Mouse (Mus musculus) forebrain, embryonic 12.5 days (tissue): ENCODE results near the gene Rell1. TPM values are rescaled to one million over a fixed set of nuclear protein-coding genes. Genes with fewer than 3 reads are reported as not detected.
"Not testable (repeated sequence)": the region's sequence is repeated elsewhere in the genome, so short reads cannot be mapped to it uniquely, and the experiment has no call there.

Experiments used
- ATAC-seq: fragments of 200-750 bp; cut with Nextera tagmentation; 2 replicates; pipeline ENCODE4 v1.8.0; 2017; ENCODE audit warnings: moderate TSS enrichment; ENCODE audit not compliant: low FRiP score
- H3K27ac ChIP-seq: fragments of 300-500 bp; sonication (generic); 2 replicates; pipeline ENCODE4 v1.5.1; 2016; ENCODE audit warnings: mild to moderate bottlenecking
- H3K27me3 ChIP-seq: fragments of 300-500 bp; sonication (generic); 2 replicates; pipeline ENCODE4 v1.6.1; 2016; ENCODE audit warnings: mild to moderate bottlenecking
- H3K36me3 ChIP-seq: fragments of 300-500 bp; sonication (generic); replicated peaks from 2 replicates; pipeline ENCODE4 v1.6.1; 2016; ENCODE audit warnings: mild to moderate bottlenecking
- H3K4me1 ChIP-seq: fragments of 300-500 bp; sonication (generic); 2 replicates; pipeline ENCODE4 v1.6.1; 2016
- H3K4me2 ChIP-seq: fragments of 300-500 bp; sonication (generic); 2 replicates; pipeline ENCODE4 v1.6.1; 2016; ENCODE audit warnings: mild to moderate bottlenecking, moderate library complexity
- H3K4me3 ChIP-seq: fragments of 300-500 bp; sonication (generic); replicated peaks from 2 replicates; pipeline ENCODE4 v1.5.1; 2016; ENCODE audit warnings: mild to moderate bottlenecking
- H3K9ac ChIP-seq: fragments of 300-500 bp; sonication (generic); 2 replicates; pipeline ENCODE4 v1.6.1; 2016; ENCODE audit warnings: mild to moderate bottlenecking
- H3K9me3 ChIP-seq: fragments of 300-500 bp; sonication (generic); 2 replicates; pipeline ENCODE4 v1.6.1; 2016
- WGBS: fragments of 180-500 bp; shearing (Covaris S2); methylation state at CpG from one replicate; pipeline ENCODE4 v1.1.7; 2016; 5-methylcytosine and 5-hydroxymethylcytosine counted together
- polyA plus RNA-seq: library from polyadenylated mRNA; unstranded; fragments of >200 nt; fragmentation: Nextera tagmentation; extraction: Ambion mirVana; gene quantifications from 2 replicates; pipeline ENCODE4 v1.2.1, GENCODE M21; 2016

The Rell1 gene
- polyA plus RNA-seq, 1 experiment from 2014 or later = 15.8 TPM

DNA sequence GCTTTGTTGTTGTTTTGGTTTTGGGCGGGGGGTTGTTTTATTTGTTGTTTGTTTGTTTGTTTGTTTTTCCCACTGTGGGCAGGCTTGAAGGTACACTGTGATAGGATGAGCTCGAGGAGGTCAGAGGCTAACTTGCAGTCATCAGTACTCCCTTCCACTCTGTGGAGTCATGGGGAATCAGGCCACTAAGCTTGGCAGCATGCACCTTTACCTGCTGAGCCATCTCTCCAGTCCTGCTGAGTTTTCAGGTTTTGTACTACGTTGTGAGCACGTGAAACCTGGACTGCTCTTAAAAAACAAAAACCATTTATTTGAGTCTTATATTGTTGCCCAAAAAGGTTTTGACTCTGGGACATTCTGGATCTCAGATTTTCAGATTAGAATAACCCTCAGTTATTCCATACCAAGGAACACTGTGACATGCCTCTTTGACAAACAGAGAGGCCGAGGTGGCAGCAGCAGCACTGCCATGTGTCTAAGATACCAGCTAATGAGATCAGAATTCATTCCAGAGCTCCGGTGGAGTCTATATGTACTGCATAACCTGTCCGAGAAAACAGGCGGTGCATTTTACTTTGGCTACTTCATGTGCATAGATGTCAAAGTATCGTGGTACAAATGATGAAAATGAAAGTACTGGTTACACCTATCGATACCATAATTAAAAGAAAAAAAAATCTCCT is 52.1 kb downstream of the Rell1 start:
- Histone ChIP-seq H3K4me2 (no peak overlapping the region), H3K4me3 (no peak overlapping the region), H3K27ac (no peak overlapping the region), H3K9me3 (no peaks in the 10 kb centered on the region), H3K36me3 (no peaks in the 10 kb centered on the region), H3K4me1 (0 out of 2 replicates have a peak, but pooled peaks cover 2% of the 10 kb centered on the region), H3K27me3 (no peaks in the 10 kb centered on the region), H3K9ac (no peak overlapping the region)
- ATAC-seq = no peak
- 90% methylated on average over 10 of the region's 10 CpGs for WGBS

DNA sequence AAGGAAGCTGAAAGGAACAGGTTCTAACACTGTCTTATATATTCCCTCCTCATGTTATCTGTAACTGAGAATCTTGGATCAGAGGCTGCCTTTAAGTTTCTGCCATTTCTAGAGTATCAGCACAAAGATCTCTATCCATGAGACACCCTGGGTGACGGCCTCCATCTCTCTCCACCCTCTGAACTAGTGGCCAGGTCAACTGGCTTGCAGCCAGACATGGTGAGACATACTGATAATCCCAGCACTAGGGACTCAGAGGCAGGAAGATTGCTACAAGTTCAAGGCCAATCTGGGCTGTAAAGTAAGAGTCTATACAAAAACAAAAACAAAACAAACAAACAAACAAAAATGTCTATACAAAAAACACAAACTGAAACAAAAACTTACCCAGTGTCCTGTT is 53.8 kb downstream of the Rell1 start:
- H3K27me3 ChIP-seq = no peaks in the 10 kb centered on the region
- 83% methylated on average over 1 of the region's 1 CpGs for WGBS
- H3K4me3 ChIP-seq = no peak overlapping the region
- H3K27ac ChIP-seq = no peak overlapping the region
- H3K4me1 ChIP-seq = no peaks in the 10 kb centered on the region
- H3K9me3 ChIP-seq = no peaks in the 10 kb centered on the region
- no peak overlapping the region for H3K4me2 ChIP-seq
- ATAC-seq = no peak
- H3K36me3 ChIP-seq = no peaks in the 10 kb centered on the region
- no peak overlapping the region for H3K9ac ChIP-seq

DNA sequence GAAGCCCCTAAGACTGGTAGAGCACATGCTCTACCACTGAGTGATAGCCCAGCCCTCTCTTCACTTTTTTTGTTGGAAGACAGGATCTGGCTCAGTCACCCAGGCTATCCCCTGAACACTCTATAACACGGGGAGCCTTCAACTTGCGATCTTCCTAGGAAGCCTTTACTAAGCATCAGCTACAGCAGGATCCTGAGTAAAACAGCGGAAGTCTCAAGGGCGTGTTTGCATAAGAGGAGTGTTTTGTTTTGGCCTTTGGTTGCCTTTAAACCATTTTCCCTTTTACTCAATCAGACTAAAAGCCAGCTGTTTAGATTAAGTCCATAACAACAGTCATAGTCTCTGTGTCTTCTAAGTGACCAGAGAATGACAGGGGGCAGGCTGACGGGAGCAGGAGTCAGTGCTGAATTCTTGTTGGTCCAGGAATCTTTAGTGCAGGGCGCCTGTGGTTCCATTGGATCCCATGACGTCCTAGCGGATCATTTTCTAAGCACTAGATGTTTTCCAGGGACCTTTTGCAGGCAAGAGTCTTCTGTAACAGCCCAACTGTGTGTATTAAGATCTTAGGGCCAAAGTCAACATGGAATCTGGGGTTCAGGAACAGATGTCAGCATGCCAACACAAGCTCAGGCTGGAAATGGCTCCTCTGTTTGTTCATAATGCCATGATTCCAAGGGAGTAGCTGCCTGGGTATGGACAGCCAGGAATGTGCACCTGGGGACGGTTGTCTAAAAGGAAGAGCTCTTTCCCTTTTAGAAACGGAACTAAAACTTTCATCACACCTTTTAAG is 58.3 kb downstream of the Rell1 start:
- Histone ChIP-seq H3K9ac (no peak overlapping the region), H3K27ac (no peak overlapping the region), H3K27me3 (no peaks in the 10 kb centered on the region), H3K9me3 (no peaks in the 10 kb centered on the region), H3K4me1 (no peaks in the 10 kb centered on the region), H3K4me2 (no peak overlapping the region), H3K36me3 (no peaks in the 10 kb centered on the region), H3K4me3 (no peak overlapping the region)
- WGBS = 91% methylated on average over 10 of the region's 10 CpGs
- ATAC-seq = no peak

DNA sequence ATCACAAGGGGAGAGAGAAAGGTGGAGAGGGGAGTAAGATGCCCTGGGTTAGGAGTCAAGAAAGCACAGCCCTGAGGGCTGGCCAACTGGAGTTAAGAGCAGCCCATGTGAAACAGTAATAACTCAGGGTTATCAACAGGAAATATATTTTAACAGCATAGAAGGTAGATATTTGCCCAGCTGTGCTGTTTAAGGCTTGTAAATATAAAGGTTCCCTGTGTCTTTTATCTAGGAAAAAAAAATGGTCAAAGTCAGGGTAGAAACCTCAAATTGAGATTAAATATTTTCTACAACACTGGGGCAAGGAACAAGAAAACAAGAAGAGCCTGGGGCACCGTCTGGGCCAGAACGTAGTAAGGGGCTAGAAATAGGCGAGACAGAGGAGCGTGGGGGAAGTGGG is 61.2 kb downstream of the Rell1 start:
- H3K4me3 ChIP-seq = no peak overlapping the region
- WGBS = 78% methylated on average over 4 of the region's 4 CpGs
- no peak overlapping the region for H3K4me2 ChIP-seq
- H3K36me3 ChIP-seq = no peaks in the 10 kb centered on the region
- H3K27me3 ChIP-seq = no peaks in the 10 kb centered on the region
- no peak overlapping the region for H3K9ac ChIP-seq
- no peaks in the 10 kb centered on the region for H3K9me3 ChIP-seq
- no peaks in the 10 kb centered on the region for H3K4me1 ChIP-seq
- ATAC-seq = no peak
- no peak overlapping the region for H3K27ac ChIP-seq

DNA sequence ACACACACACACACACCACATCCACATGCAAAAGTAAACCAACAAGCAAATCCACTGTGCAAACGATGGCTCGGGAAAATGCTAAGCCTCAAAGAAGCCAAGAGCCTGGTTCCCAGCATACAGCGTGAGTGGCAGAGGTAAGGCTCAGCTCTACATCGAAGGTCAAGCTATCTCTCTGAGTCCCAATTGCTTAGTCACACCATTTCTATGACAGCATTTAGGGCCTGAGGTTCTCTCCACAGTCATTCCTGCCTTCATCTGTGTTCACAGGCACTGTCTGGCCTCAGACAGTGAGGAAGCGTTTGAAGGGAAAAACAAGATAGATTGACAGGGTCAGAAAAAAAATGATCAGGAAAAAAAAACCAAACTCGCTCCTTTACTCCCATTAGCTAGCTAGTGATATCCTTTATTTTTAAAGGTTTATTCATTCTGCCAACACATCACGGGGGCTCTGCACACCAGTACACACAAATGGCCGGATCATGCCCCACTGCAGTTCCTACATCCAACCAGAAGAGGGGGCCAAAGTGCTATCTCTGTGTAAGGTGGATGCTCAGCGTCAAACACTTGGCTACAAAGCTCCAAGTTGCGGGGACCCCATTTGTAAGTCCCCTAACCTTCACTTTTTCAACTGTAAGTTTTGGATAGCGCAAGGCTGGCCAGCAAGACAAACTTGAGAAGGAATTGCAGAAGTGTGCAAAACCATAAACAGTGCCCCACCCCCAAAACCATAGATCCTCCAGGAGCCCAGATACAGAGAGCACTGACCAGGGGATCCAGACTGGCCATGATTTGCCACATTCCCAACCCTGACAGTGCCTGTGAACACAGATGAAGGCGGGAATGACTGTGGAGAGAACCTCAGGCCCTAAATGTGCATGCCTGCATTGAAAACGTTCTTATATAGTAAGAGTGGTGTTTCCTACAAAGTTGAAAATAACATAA is 62.3 kb downstream of the Rell1 start:
- Histone ChIP-seq H3K27me3 (no peaks in the 10 kb centered on the region), H3K4me3 (no peak overlapping the region), H3K27ac (no peak overlapping the region), H3K9me3 (no peaks in the 10 kb centered on the region), H3K36me3 (no peaks in the 10 kb centered on the region), H3K9ac (no peak overlapping the region), H3K4me2 (no peak overlapping the region), H3K4me1 (no peaks in the 10 kb centered on the region)
- 42% methylated on average over 13 of the region's 13 CpGs for WGBS
- ATAC-seq = peak; percentile 72; the same call in 1 of the 2 replicates

DNA sequence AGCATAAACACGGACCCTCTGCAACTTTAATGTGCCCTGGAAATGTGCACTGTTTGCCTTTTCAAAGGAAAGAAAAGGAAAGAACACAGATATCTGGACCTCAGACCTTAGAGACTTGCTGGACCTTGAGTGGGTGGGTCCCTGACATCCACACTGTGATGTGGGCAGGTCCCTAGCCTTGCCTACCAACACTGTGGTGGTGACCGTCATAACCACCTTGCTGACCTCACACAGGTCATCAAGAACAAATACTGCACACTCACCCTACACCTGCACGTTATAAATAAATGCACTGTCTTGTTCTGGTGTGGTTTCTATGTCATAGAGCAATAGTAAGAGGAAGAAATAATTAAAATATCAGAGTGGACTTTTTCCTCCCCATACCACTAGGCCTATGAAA is 65.4 kb downstream of the Rell1 start:
- H3K9ac ChIP-seq = no peak overlapping the region
- H3K27ac ChIP-seq = no peak overlapping the region
- H3K4me2 ChIP-seq = no peak overlapping the region
- no peaks in the 10 kb centered on the region for H3K9me3 ChIP-seq
- no peak overlapping the region for H3K4me3 ChIP-seq
- no peaks in the 10 kb centered on the region for H3K4me1 ChIP-seq
- 88% methylated on average over 3 of the region's 3 CpGs for WGBS
- no peaks in the 10 kb centered on the region for H3K36me3 ChIP-seq
- ATAC-seq = no peak
- no peaks in the 10 kb centered on the region for H3K27me3 ChIP-seq

DNA sequence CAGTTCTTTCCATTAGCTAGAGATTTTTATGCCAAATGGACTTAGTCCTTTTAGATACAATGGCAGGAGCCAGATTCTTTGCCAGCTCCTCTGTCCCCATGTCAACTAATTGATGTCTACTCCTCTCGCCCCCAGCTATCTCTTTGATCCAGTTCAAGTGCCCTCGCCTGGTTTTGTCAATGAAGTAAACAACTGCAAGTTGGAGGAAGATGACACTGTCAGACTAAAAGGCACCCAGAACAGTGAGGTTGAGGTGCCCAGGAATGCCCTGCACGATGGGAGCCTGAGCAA is 70.9 kb downstream of the Rell1 start:
- H3K27ac ChIP-seq = no peak overlapping the region
- no peak for ATAC-seq
- H3K4me2 ChIP-seq = no peak overlapping the region
- H3K9me3 ChIP-seq = no peaks in the 10 kb centered on the region
- no peaks in the 10 kb centered on the region for H3K36me3 ChIP-seq
- WGBS = 87% methylated on average over 3 of the region's 3 CpGs
- H3K27me3 ChIP-seq = no peaks in the 10 kb centered on the region
- H3K4me3 ChIP-seq = no peak overlapping the region
- H3K9ac ChIP-seq = no peak overlapping the region
- H3K4me1 ChIP-seq = no peaks in the 10 kb centered on the region

DNA sequence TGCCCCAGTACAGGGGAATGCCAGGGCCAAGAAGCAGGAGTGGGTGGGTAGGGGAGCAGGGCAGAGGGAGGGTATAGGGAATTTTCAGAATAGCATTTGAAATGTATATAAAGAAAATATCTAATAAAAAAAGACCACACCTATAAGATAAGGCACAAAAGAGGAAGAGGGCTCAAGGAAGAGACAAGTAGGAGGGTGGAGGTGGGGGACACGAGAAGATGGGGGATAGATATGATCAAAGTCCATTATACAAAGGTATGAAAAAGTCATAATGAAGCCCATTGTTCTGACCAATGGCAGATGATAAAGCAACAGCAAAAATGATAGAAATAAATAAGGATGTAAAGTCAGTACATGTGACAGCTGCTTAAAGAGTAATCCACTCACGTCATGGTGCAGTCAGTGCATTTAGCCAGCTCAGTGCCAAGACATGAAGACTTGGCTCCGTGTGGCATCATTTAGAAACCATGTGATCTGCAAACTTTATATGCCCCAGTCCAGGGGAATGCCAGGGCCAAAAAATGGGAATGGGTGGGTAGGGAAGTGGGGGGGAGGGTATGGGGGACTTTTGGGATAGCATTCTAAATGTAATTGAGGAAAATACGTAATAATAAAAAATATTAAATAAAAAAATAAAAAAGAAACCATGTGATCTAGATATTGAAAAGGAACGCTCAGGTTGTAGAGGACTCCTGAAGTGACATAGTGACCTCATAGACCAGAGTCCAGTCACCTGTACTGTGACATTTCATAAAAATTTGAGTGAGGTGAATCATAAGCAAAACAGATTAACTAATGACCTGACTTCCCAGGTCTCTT is 71.5 kb downstream of the Rell1 start:
- 88% methylated on average over 5 of the region's 5 CpGs for WGBS
- H3K4me1 ChIP-seq, H3K36me3 ChIP-seq, H3K9ac ChIP-seq, H3K4me3 ChIP-seq, H3K27me3 ChIP-seq, H3K9me3 ChIP-seq, H3K27ac ChIP-seq, ATAC-seq, H3K4me2 ChIP-seq: not testable (repeated sequence)

GRCm38 (mm10) chr5:63891912-63892311 is 76.8 kb downstream of the Rell1 start:
- ATAC-seq = no peak
- Histone ChIP-seq H3K9me3 (no peaks in the 10 kb centered on the region), H3K4me3 (no peak overlapping the region), H3K27ac (no peak overlapping the region), H3K9ac (no peak overlapping the region), H3K27me3 (no peaks in the 10 kb centered on the region), H3K4me2 (no peak overlapping the region), H3K36me3 (no peaks in the 10 kb centered on the region), H3K4me1 (no peaks in the 10 kb centered on the region)
- 83% methylated on average over 6 of the region's 6 CpGs for WGBS

GRCm38 (mm10) chr5:63891241-63891640 is 77.5 kb downstream of the Rell1 start:
- H3K4me2 ChIP-seq = no peak overlapping the region
- no peaks in the 10 kb centered on the region for H3K4me1 ChIP-seq
- no peak overlapping the region for H3K4me3 ChIP-seq
- no peaks in the 10 kb centered on the region for H3K27me3 ChIP-seq
- no peaks in the 10 kb centered on the region for H3K36me3 ChIP-seq
- no peak overlapping the region for H3K9ac ChIP-seq
- 64% methylated on average over 4 of the region's 4 CpGs for WGBS
- no peak for ATAC-seq
- H3K9me3 ChIP-seq = no peaks in the 10 kb centered on the region
- H3K27ac ChIP-seq = no peak overlapping the region

DNA sequence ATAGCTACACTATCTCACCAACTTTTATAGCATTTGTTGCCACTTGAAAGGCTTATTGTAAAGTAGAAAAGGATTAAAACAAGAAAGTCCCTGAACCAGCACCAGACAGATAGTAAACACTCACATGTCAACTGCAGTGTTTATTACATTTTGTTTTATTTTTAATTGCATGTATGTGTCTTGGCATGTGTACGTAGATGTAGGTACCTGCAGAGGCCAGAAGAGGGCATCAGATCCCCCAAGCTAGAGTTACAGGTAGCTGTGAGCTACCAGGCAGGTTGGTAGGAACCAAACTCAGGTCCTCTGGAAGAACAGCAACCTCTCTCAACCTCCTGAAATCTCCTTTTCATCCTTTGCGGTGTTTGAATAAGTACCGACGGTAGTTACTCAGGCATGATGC is 81.6 kb downstream of the Rell1 start:
- H3K9ac ChIP-seq = no peak overlapping the region
- ATAC-seq = no peak
- no peak overlapping the region for H3K27ac ChIP-seq
- H3K4me2 ChIP-seq = no peak overlapping the region
- no peaks in the 10 kb centered on the region for H3K4me1 ChIP-seq
- no peaks in the 10 kb centered on the region for H3K9me3 ChIP-seq
- over 99% methylated on average over 4 of the region's 4 CpGs for WGBS
- no peaks in the 10 kb centered on the region for H3K27me3 ChIP-seq
- H3K36me3 ChIP-seq = no peaks in the 10 kb centered on the region
- no peak overlapping the region for H3K4me3 ChIP-seq

DNA sequence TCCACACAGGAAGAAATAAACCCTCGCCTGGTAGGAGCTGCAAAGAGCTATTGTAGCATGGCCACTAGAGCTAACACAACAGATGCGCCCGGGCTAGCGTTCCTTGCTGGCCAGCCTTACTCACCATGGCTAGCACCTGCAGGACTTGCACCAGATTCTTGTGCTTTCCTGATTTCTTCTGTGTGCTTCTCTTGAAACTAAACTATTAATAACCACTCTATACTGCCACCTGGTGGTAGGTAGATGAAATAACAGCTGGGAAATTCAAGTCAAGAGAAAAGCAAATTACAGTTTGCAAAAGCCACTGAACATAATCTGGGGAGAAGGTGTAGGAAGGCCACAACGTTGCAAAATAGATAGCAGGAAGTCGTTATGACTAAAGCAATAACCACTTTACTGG is 82.0 kb downstream of the Rell1 start:
- H3K27ac ChIP-seq = no peak overlapping the region
- no peaks in the 10 kb centered on the region for H3K4me1 ChIP-seq
- H3K9me3 ChIP-seq = no peaks in the 10 kb centered on the region
- 37% methylated on average over 6 of the region's 6 CpGs for WGBS
- no peak overlapping the region for H3K9ac ChIP-seq
- H3K36me3 ChIP-seq = no peaks in the 10 kb centered on the region
- H3K27me3 ChIP-seq = no peaks in the 10 kb centered on the region
- H3K4me3 ChIP-seq = no peak overlapping the region
- ATAC-seq = peak; percentile 61; the same call in 1 of the 2 replicates
- no peak overlapping the region for H3K4me2 ChIP-seq
